Mouse (Mus musculus) kidney, postnatal 14 days (tissue): ENCODE data around the gene Ier2.

ENCODE experiments used
- DNase-seq: peaks from one replicate; pipeline ENCODE4 v3.0.0; 2022; ENCODE audit warnings: mixed read lengths

Gene Ier2

GRCm38 (mm10) chr8:84661458-84661871 is 1.2 kb downstream of the Ier2 start:
- peak; percentile 89 for DNase-seq

GRCm38 (mm10) chr8:84660819-84661457 is 1.7 kb downstream of the Ier2 start:
- peak; percentile 85 for DNase-seq

- DNase-seq = peak; percentile 82
Measured at GRCm38 (mm10) chr8:84659936-84660818, 2.5 kb downstream of the Ier2 start.

- no peak for DNase-seq
Measured at GRCm38 (mm10) chr8:84658951-84659350, 3.7 kb downstream of the Ier2 start.

GRCm38 (mm10) chr8:84657680-84658079 is 5.0 kb downstream of the Ier2 start:
- peak; percentile 46 for DNase-seq

- no peak for DNase-seq
Measured at GRCm38 (mm10) chr8:84657203-84657602, 5.4 kb downstream of the Ier2 start.

GRCm38 (mm10) chr8:84656641-84657126 is 6.0 kb downstream of the Ier2 start:
- DNase-seq = peak; percentile 93

GRCm38 (mm10) chr8:84656191-84656525 is 6.5 kb downstream of the Ier2 start:
- DNase-seq = peak; percentile 46

- peak; percentile 66 for DNase-seq
Measured at GRCm38 (mm10) chr8:84655336-84656190, 7.1 kb downstream of the Ier2 start.

GRCm38 (mm10) chr8:84654597-84654996 is 8.1 kb downstream of the Ier2 start:
- no peak for DNase-seq

GRCm38 (mm10) chr8:84653092-84653631 is 9.5 kb downstream of the Ier2 start:
- DNase-seq = no peak

GRCm38 (mm10) chr8:84650213-84650612 is 12.4 kb downstream of the Ier2 start:
- no peak for DNase-seq

- peak; percentile 32 for DNase-seq
Measured at GRCm38 (mm10) chr8:84647461-84647901, 15.2 kb downstream of the Ier2 start.

GRCm38 (mm10) chr8:84646800-84647199 is 15.9 kb downstream of the Ier2 start:
- no peak for DNase-seq

GRCm38 (mm10) chr8:84643019-84643418 is 19.6 kb downstream of the Ier2 start:
- no peak for DNase-seq

GRCm38 (mm10) chr8:84641578-84642361 is 20.9 kb downstream of the Ier2 start:
- no peak for DNase-seq

GRCm38 (mm10) chr8:84640617-84641294 is 21.9 kb downstream of the Ier2 start:
- no peak for DNase-seq

- DNase-seq = no peak
Measured at GRCm38 (mm10) chr8:84640010-84640588, 22.6 kb downstream of the Ier2 start.

GRCm38 (mm10) chr8:84639162-84640009 is 23.3 kb downstream of the Ier2 start:
- DNase-seq = peak; percentile 98
